Mouse (Mus musculus): Measurements from ENCODE around the gene Lpp. TPM values are rescaled to one million over a fixed set of nuclear protein-coding genes. Genes with fewer than 3 reads are reported as not detected.
A peak's percentile ranks its signal among the peaks of the same experiment; 100 is the strongest.

Lpp gene
- polyA plus RNA-seq, 1 experiment from 2014 or later = 20.7 TPM

GRCm38 (mm10) chr16:24781922-24782321 is 388.6 kb downstream of the Lpp start:
- no peaks in the 10 kb centered on the region for H3K27me3 ChIP-seq
- 90% methylated on average over 3 of the region's 3 CpGs for WGBS
- H3K9me3 ChIP-seq = no peaks in the 10 kb centered on the region
- no peak overlapping the region for H3K9ac ChIP-seq (replicated peaks)
- no peak overlapping the region for H3K4me2 ChIP-seq (replicated peaks)
- H3K27ac ChIP-seq (replicated peaks) = no peak overlapping the region
- ATAC-seq (ENCODE audit: low FRiP score, low read depth) = no peak
- no peaks in the 10 kb centered on the region for H3K36me3 ChIP-seq
- H3K4me1 ChIP-seq = no peaks in the 10 kb centered on the region
- no peak overlapping the region for H3K4me3 ChIP-seq

DNA sequence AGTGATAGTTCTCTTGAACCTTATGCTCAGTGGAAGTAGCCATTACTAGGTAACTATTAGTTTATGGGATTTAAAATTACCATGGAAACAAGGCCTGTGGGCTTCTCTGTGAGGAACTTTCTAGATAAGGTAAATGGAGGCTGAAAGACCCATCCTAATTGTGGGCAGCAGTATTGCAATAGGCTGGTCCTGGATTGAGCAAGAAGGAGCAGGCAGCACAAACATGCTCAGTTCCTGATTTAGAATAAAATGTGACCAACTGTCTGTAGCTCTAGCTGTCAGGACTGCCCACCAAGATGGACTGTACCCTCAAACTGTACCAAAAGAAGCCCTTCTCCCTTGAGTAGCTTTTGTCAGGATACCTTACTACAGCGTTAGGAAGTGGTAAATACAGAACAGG is 392.3 kb downstream of the Lpp start:
- Histone ChIP-seq H3K36me3 (no peaks in the 10 kb centered on the region), H3K9ac (replicated peaks) (no peak overlapping the region), H3K27me3 (no peaks in the 10 kb centered on the region), H3K4me2 (replicated peaks) (no peak overlapping the region), H3K27ac (replicated peaks) (no peak overlapping the region), H3K4me1 (no peaks in the 10 kb centered on the region), H3K4me3 (no peak overlapping the region), H3K9me3 (no peaks in the 10 kb centered on the region)
- WGBS = 93% methylated on average over 1 of the region's 1 CpGs
- ATAC-seq (ENCODE audit: low FRiP score, low read depth) = no peak

- no peak for ATAC-seq (ENCODE audit: low FRiP score, low read depth)
- Histone ChIP-seq H3K4me2 (replicated peaks) (no peak overlapping the region), H3K36me3 (no peaks in the 10 kb centered on the region), H3K9ac (replicated peaks) (no peak overlapping the region), H3K27me3 (no peaks in the 10 kb centered on the region), H3K4me3 (no peak overlapping the region), H3K4me1 (no peaks in the 10 kb centered on the region), H3K27ac (replicated peaks) (no peak overlapping the region), H3K9me3 (no peaks in the 10 kb centered on the region)
- 84% methylated on average over 3 of the region's 3 CpGs for WGBS
These were observed 395.7 kb downstream of the Lpp start for GRCm38 (mm10) chr16:24788973-24789372.

GRCm38 (mm10) chr16:24791387-24791786 is 398.1 kb downstream of the Lpp start:
- no peaks in the 10 kb centered on the region for H3K27me3 ChIP-seq
- H3K4me1 ChIP-seq = no peaks in the 10 kb centered on the region
- no peak overlapping the region for H3K4me2 ChIP-seq (replicated peaks)
- H3K36me3 ChIP-seq = no peaks in the 10 kb centered on the region
- H3K27ac ChIP-seq (replicated peaks) = no peak overlapping the region
- H3K9ac ChIP-seq (replicated peaks) = no peak overlapping the region
- no peak for ATAC-seq (ENCODE audit: low FRiP score, low read depth)
- no peak overlapping the region for H3K4me3 ChIP-seq
- WGBS = 91% methylated on average over 1 of the region's 1 CpGs
- no peaks in the 10 kb centered on the region for H3K9me3 ChIP-seq

DNA sequence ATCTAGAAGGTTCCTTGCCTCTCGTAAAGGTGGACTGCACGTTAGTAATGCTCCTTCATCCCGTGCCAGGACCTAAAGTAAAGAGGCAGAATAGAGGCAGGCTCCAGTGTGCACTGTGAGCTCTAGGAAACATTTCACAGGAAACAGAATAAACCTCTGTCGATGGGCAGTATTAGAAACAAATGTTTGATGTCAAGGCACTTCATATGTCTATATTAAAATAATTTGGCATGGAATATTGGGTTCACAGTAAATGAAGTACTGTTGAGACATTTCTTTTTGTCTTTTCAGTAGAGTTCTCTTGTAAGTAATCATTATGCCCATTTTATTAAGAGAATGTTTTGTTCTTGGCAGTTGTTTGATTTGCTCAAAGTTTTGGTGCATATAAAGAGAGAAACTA is 398.7 kb downstream of the Lpp start:
- WGBS = 88% methylated on average over 4 of the region's 4 CpGs
- Histone ChIP-seq H3K9me3 (no peaks in the 10 kb centered on the region), H3K4me2 (replicated peaks) (no peak overlapping the region), H3K9ac (replicated peaks) (no peak overlapping the region), H3K4me1 (no peaks in the 10 kb centered on the region), H3K4me3 (no peak overlapping the region), H3K27me3 (no peaks in the 10 kb centered on the region), H3K27ac (replicated peaks) (no peak overlapping the region), H3K36me3 (no peaks in the 10 kb centered on the region)
- ATAC-seq (ENCODE audit: low FRiP score, low read depth) = no peak

- H3K9me3 ChIP-seq = no peaks in the 10 kb centered on the region
- H3K27ac ChIP-seq (replicated peaks) = no peak overlapping the region
- no peak for ATAC-seq (ENCODE audit: low FRiP score, low read depth)
- H3K27me3 ChIP-seq = no peaks in the 10 kb centered on the region
- H3K9ac ChIP-seq (replicated peaks) = no peak overlapping the region
- no peak overlapping the region for H3K4me2 ChIP-seq (replicated peaks)
- H3K36me3 ChIP-seq = no peaks in the 10 kb centered on the region
- H3K4me1 ChIP-seq = no peaks in the 10 kb centered on the region
- H3K4me3 ChIP-seq = no peak overlapping the region
- WGBS = 85% methylated on average over 4 of the region's 4 CpGs
These were observed 399.5 kb downstream of the Lpp start for GRCm38 (mm10) chr16:24792836-24793235.

DNA sequence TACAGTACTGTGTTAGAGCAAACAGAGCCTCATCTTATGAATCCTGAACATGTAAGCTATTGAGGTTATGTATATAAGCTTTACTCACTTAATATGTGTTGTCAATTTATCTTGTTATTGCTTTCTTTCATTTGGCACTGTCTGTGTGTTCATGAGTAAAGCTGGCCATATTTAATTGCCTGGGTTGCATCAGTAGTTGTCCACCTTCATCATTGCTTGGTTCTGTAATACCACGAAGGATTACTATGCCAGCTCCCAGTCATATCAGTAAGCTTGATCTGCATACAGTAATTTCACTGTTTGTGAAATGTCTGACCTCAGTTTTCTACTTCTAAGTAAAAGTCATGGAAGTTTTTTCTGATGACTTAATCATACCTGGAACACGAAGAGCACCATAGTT is 401.4 kb downstream of the Lpp start:
- no peaks in the 10 kb centered on the region for H3K4me1 ChIP-seq
- H3K4me2 ChIP-seq (replicated peaks) = no peak overlapping the region
- no peak overlapping the region for H3K4me3 ChIP-seq
- H3K36me3 ChIP-seq = no peaks in the 10 kb centered on the region
- ATAC-seq (ENCODE audit: low FRiP score, low read depth) = no peak
- WGBS = 81% methylated on average over 2 of the region's 2 CpGs
- no peak overlapping the region for H3K27ac ChIP-seq (replicated peaks)
- no peak overlapping the region for H3K9ac ChIP-seq (replicated peaks)
- H3K27me3 ChIP-seq = no peaks in the 10 kb centered on the region
- no peaks in the 10 kb centered on the region for H3K9me3 ChIP-seq

- no peak overlapping the region for H3K4me3 ChIP-seq
- no peaks in the 10 kb centered on the region for H3K9me3 ChIP-seq
- no peaks in the 10 kb centered on the region for H3K36me3 ChIP-seq
- peaks cover 10% of the 10 kb centered on the region for H3K4me1 ChIP-seq
- H3K27ac ChIP-seq (replicated peaks) = no peak overlapping the region
- H3K9ac ChIP-seq (replicated peaks) = no peak overlapping the region
- ATAC-seq (ENCODE audit: low FRiP score, low read depth) = no peak
- H3K4me2 ChIP-seq (replicated peaks) = no peak overlapping the region
- 73% methylated on average over 4 of the region's 4 CpGs for WGBS
- H3K27me3 ChIP-seq = no peaks in the 10 kb centered on the region
These were observed 408.0 kb downstream of the Lpp start for GRCm38 (mm10) chr16:24801355-24801754.

DNA sequence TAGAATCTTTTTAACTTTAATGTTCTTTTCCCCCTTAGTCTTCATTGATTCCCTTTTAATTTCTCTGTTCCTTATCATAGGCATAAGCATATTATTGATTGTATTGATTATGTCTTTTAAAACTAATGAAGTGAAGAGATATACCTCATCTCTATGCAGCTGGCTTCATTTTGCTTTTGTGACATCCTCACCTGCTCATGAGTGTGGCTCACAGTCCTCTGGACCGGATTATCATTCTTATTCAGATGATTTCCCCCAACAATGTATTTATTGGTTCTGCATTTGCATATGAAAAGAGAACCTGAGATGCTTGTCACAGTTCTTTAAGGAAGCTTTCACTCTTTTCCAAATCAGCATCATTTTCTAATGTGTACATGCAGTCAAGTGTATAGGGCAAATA is 408.5 kb downstream of the Lpp start:
- Histone ChIP-seq H3K4me3 (no peak overlapping the region), H3K4me2 (replicated peaks) (no peak overlapping the region), H3K9ac (replicated peaks) (no peak overlapping the region), H3K27me3 (no peaks in the 10 kb centered on the region), H3K27ac (replicated peaks) (no peak overlapping the region), H3K4me1 (peaks cover 10% of the 10 kb centered on the region), H3K36me3 (no peaks in the 10 kb centered on the region), H3K9me3 (no peaks in the 10 kb centered on the region)
- ATAC-seq (ENCODE audit: low FRiP score, low read depth) = peak; percentile 63; the same call in 1 of the 2 replicates
- WGBS = 18% methylated on average over 1 of the region's 1 CpGs

DNA sequence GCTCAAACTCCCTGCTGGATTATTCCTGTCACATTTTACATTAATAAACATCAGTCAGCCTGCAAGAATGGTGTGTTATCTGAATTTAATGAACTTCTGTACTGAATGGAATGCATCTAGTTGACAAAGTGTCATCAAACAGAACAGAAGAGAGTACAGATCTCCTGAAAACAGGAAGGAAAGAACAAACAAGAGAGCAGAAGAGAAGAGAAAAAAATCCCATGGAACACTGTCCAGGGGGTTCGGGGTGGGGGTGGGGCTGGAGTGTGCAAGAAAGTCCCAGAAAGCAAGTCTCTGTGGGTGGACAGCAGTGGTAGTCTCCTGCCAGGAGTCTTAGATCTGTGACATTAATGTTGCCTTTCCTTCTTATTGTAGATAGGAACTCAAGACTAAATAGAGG is 412.8 kb downstream of the Lpp start:
- Histone ChIP-seq H3K36me3 (no peaks in the 10 kb centered on the region), H3K27me3 (no peaks in the 10 kb centered on the region), H3K9ac (replicated peaks) (no peak overlapping the region), H3K27ac (replicated peaks) (no peak overlapping the region), H3K9me3 (no peaks in the 10 kb centered on the region), H3K4me3 (no peak overlapping the region), H3K4me2 (replicated peaks) (no peak overlapping the region), H3K4me1 (peaks cover 7% of the 10 kb centered on the region)
- ATAC-seq (ENCODE audit: low FRiP score, low read depth) = no peak
- 88% methylated on average over 1 of the region's 1 CpGs for WGBS

- H3K4me1 ChIP-seq = no peaks in the 10 kb centered on the region; the same call in 1 of the 2 replicates
- no peak overlapping the region for H3K9ac ChIP-seq (replicated peaks)
- H3K9me3 ChIP-seq = no peaks in the 10 kb centered on the region
- H3K36me3 ChIP-seq = no peaks in the 10 kb centered on the region
- no peak overlapping the region for H3K27ac ChIP-seq (replicated peaks)
- no peak overlapping the region for H3K4me3 ChIP-seq
- H3K27me3 ChIP-seq = no peaks in the 10 kb centered on the region
- 52% methylated on average over 4 of the region's 4 CpGs for WGBS
- no peak overlapping the region for H3K4me2 ChIP-seq (replicated peaks)
- ATAC-seq (ENCODE audit: low FRiP score, low read depth) = no peak
These were observed 414.3 kb downstream of the Lpp start for GRCm38 (mm10) chr16:24807565-24807964.

DNA sequence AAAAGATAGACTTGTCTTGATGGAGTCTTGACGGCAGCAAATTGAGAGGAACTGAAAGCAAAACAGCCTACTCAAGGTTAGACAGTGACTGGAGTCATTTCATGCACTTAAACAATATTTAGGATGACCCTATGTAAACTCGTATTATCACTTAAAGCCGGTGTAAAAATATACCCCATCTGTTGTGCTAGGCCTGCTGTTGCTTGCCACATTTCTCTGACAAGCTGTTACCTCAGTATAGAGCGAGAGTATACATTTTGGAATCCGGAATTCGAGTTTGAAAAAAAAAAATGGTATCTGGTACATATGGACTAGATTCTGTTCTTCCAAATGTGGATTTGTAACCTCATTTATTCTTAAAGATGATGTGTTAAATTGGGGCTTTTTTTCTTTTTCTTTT is 416.5 kb downstream of the Lpp start:
- H3K27ac ChIP-seq (replicated peaks) = no peak overlapping the region
- no peaks in the 10 kb centered on the region for H3K36me3 ChIP-seq
- no peaks in the 10 kb centered on the region; the same call in 1 of the 2 replicates for H3K4me1 ChIP-seq
- H3K9me3 ChIP-seq = no peaks in the 10 kb centered on the region
- H3K9ac ChIP-seq (replicated peaks) = no peak overlapping the region
- ATAC-seq (ENCODE audit: low FRiP score, low read depth) = no peak
- no peak overlapping the region for H3K4me2 ChIP-seq (replicated peaks)
- 92% methylated on average over 6 of the region's 6 CpGs for WGBS
- no peak overlapping the region for H3K4me3 ChIP-seq
- H3K27me3 ChIP-seq = no peaks in the 10 kb centered on the region

GRCm38 (mm10) chr16:24816621-24817020 is 423.3 kb downstream of the Lpp start:
- H3K27me3 ChIP-seq = no peaks in the 10 kb centered on the region
- ATAC-seq (ENCODE audit: low FRiP score, low read depth) = no peak
- H3K27ac ChIP-seq (replicated peaks) = no peak overlapping the region
- H3K9ac ChIP-seq (replicated peaks) = no peak overlapping the region
- H3K9me3 ChIP-seq = no peaks in the 10 kb centered on the region
- no peak overlapping the region for H3K4me3 ChIP-seq
- H3K36me3 ChIP-seq = no peaks in the 10 kb centered on the region
- 82% methylated on average over 3 of the region's 3 CpGs for WGBS
- no peak overlapping the region for H3K4me2 ChIP-seq (replicated peaks)
- no peaks in the 10 kb centered on the region for H3K4me1 ChIP-seq
